Mouse (Mus musculus): ENCODE data around the gene Zfp248.
A peak's percentile ranks its signal among the peaks of the same experiment; 100 is the strongest.

DNA sequence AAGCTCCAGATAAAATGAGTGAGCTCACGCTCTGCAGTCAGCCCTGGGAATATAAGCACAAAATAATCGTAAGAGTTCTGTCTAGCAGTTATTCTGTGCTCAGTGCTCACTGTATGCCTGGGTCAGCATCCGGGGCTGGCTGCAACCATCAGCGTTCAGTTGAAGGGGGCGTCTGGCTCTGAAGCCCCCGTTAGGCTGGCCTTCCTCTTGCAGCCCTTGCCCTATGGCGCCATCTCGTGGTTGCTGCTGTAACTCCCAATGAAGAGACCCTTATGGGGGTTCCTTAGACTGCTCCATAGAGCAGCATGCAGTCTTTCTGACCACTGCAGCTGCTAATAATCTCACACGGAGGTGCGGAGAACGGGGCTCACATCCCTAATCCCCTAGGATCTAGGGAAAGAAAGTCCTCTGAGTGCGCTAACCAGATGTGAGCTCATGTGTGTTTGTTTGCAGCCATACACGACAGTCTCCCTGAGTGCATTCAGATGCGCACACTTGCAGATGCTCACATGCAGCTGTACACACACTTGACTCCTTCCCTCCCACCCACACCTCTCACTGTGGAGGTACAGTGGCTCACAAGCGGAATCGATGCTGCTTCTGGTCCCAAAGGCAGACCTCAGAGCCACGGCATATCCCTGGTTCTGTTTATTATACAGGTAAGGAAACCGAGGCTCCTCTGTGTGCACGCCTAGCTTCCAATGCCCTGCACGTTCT is 75.7 kb downstream of the Zfp248 start:
- TF ChIP-seq CTCF (IDR thresholded peaks at IDR 0.05; ENCODE audit: low read depth, low read length) (peak; percentile 64), TAL1 (conservative IDR thresholded peaks at IDR 0.05; ENCODE audit: low read depth, low read length) (no peak), GATA1 (IDR thresholded peaks at IDR 0.05; ENCODE audit: borderline replicate concordance, low read length) (no peak), GATA2 (IDR thresholded peaks at IDR 0.05; ENCODE audit: borderline replicate concordance, low read depth, low read length) (no peak)
